Mouse (Mus musculus) myocyte (in vitro differentiated cells): ENCODE data around the gene Zfp978.

Experiments used
- CEBPB ChIP-seq: IDR thresholded peaks from 2 replicates; pipeline ENCODE4 v1.6.1; 2011; ENCODE audit warnings: mild to moderate bottlenecking, moderate library complexity; ENCODE audit not compliant: poor library complexity, insufficient read depth, severe bottlenecking
- MYOD1 ChIP-seq, 3 experiments: IDR thresholded peaks; one replicate each; pipeline ENCODE4 v1.6.1; 2011; ENCODE audit warnings: control low read depth in 2 of 3, low read depth in 2 of 3, mild to moderate bottlenecking in 2 of 3, moderate library complexity in 1 of 3; ENCODE audit not compliant: insufficient read length in 2 of 3, control insufficient read depth in 1 of 3
- MYOG ChIP-seq, 3 experiments: IDR thresholded peaks; one replicate each; pipeline ENCODE4 v1.6.1; 2011; ENCODE audit warnings: control low read depth in 2 of 3, low read depth in 2 of 3, mild to moderate bottlenecking in 2 of 3; ENCODE audit not compliant: insufficient read length in 2 of 3, control insufficient read depth in 1 of 3, insufficient read depth in 1 of 3
- POLR2A ChIP-seq: IDR thresholded peaks from one replicate; pipeline ENCODE4 v1.6.1; 2011; ENCODE audit warnings: low read depth, mild to moderate bottlenecking, control low read depth, moderate library complexity; ENCODE audit not compliant: insufficient read length
- POLR2AphosphoS2 ChIP-seq: IDR thresholded peaks from one replicate; pipeline ENCODE4 v1.6.1; 2011; ENCODE audit warnings: low read depth, control low read depth; ENCODE audit not compliant: insufficient read length
- REST ChIP-seq: IDR thresholded peaks from one replicate; pipeline ENCODE4 v1.6.1; 2011; ENCODE audit warnings: mild to moderate bottlenecking, control low read depth, moderate library complexity; ENCODE audit not compliant: insufficient read depth, insufficient read length
- TCF3 ChIP-seq: IDR thresholded peaks from one replicate; pipeline ENCODE4 v1.6.1; 2011; ENCODE audit warnings: low read depth, control low read depth; ENCODE audit not compliant: insufficient read length
- USF1 ChIP-seq: IDR thresholded peaks from one replicate; pipeline ENCODE4 v1.6.1; 2011; ENCODE audit warnings: low read depth, mild to moderate bottlenecking, control low read depth, moderate library complexity

DNA sequence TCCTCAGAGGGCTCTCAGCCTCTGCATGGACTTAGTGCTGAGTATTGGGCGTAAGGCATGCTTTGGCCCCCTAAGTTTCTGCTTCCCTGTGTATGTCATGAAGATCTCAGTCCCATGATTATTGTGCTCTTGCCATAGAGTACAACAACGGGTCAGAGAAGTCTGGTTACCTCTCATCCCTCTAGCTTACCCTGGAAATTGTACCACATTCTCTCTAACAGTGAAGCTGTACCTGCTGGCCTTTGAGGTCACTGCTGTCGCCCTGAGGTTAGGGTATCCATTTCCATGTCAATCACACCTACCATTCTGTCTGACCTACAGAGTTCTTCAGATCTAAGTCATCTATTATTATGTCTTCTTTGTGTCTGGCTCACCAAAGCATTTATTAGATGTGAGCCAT, 62.0 kb downstream of the Zfp978 start:
- TF ChIP-seq USF1 (no peak), MYOD1 (IDR thresholded peaks at IDR 0.05; ENCODE audit: control insufficient read depth in 1 of 3, insufficient read length in 2 of 3, low read depth in 2 of 3) (no peak), CEBPB (no peak), MYOG (IDR thresholded peaks at IDR 0.05; ENCODE audit: control insufficient read depth in 1 of 3, insufficient read depth in 1 of 3, insufficient read length in 2 of 3, low read depth in 2 of 3) (no peak), POLR2A (no peak), POLR2AphosphoS2 (no peak), REST (no peak), TCF3 (no peak)
